Mouse (Mus musculus): ENCODE results near the gene Ppip5k1.
A peak's percentile ranks its signal among the peaks of the same experiment; 100 is the strongest.

Ppip5k1 gene

GRCm38 (mm10) chr2:121297701-121298100 is 57.5 kb downstream of the Ppip5k1 start:
- no peak for DNase-seq

GRCm38 (mm10) chr2:121296754-121297231 is 58.4 kb downstream of the Ppip5k1 start:
- DNase-seq: no peak

GRCm38 (mm10) chr2:121295608-121296571 is 59.3 kb downstream of the Ppip5k1 start:
- peak; percentile 74 for DNase-seq

DNA sequence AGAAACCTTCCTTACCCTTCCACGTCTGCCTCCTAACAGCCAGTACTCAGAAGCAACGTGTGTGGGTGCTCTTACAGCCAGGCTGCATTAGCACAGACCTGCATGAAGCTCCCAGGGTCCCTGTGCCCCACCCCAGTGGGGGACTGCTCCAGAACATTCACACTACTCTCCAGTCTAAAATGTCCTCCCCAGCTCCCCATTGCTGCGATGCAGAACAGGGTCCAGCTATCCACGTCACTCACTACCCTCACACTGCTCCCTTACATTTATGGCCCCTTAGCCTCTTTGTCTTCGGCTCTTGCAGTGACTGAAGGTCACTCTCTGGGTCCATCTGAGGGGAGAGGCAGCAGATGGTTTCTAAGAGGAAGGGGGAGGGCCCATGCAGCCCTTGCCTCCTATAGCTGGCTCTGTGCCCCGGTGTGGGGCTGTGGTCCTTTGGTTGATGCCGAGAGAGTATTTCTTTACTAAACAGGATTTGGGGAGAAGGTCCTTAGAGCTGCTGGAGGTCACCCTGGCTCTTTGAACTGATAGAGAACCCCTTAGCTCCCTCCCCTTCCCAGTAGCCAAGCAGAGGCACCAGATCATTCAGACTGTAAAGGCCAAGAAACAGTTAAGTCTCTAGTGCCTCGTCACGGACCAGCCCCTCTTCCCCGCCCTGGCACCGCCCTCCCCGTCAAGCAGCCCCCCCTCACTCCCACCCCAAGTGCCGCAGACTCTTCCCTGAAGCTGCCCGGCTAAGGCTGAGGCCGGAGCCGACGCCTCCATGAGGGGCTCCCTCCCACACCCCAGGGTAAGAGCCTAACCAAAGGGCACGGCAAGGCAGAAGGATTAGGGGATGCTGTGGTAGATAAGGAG is 60.2 kb downstream of the Ppip5k1 start:
- DNase-seq: peak; percentile 80

DNA sequence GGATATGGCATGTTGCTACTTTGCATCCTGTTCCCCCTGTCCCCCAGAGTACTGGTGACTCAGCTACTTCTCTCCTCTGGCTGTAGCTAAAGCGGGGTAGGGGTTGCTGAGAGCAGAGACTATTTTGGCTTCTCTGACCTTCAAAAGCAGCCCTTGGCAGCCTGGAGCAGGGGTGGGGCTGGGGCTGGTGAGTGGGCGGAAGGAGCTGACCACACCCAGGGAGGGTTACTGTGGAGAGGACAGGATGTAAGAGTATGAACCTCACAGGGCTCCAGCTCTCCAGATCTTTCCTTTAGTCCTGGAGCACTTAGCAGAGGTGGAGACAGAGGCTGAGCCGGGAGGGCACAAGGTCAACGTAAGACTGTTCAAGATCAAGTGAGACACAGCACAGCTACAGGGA is 61.0 kb downstream of the Ppip5k1 start:
- DNase-seq: no peak

DNA sequence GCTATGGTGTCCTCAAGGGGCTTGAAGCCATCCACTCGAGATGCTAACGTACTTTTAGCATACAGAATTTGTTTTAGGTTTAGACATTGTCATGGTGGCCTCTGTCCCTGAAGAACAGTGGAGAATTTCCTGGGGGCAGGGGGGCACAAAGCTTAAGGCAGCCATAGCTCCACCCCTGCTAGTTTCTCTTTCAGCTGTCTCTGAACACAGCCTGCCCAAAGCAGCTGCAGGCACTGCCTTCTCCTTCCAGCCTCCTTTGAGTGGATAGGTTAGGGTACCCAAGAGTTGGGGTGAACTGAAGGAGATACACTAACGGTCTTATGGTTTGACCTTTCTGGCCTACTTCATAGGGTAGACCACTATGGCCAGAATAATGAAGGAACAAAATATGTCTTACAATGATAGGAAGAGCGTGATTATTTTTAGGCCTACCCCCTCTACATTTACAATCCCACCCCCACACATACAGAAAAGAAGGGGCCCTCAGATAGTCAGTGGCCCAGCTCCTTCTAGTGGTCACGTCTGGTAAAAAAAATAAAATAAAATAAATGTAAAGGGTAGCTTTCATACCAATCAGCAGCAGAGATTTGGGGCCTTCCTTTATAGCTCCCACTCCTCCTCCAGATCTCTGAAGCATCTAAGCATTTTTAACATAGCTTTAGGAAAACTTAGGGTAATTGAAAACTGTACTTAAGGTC is 62.7 kb downstream of the Ppip5k1 start:
- no peak for DNase-seq

DNA sequence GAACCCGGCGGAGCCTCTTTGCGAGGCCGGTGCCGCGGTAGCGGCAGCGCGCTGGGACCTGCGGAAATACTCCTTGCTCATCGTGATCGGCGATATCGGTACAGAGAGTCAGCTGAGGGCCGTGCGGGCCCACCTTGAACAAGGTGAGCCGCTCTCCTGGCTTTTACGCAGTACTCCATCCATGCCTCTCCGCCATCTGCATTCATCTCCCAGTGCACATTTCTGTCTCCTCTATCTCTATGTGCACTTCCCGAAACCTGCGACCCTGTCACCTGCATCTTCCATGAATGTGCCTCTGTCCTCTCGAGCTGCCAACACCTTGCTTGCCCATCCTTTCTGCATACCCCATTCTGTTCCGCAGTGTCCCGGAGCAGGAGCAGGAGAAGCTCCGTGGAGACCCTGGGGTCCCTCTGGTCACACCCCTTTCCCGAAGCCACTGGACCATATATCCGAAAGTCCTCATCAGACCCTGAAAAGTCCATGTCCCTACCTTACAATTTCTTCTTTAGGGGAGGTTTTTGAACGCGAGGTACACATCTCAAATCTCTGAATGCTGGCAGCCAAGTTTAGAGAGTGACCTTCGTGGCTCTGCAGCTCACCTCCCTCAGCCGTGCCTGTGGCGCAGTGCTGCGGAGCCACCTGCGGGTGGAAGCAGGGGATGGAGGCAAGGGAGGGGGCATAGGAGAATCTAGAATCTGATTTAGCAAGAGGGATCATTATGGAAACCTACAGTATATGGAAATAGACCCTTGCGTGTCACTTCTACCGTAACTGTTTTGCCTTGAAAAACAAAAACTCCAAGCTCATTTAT is 65.3 kb downstream of the Ppip5k1 start:
- no peak for DNase-seq

DNA sequence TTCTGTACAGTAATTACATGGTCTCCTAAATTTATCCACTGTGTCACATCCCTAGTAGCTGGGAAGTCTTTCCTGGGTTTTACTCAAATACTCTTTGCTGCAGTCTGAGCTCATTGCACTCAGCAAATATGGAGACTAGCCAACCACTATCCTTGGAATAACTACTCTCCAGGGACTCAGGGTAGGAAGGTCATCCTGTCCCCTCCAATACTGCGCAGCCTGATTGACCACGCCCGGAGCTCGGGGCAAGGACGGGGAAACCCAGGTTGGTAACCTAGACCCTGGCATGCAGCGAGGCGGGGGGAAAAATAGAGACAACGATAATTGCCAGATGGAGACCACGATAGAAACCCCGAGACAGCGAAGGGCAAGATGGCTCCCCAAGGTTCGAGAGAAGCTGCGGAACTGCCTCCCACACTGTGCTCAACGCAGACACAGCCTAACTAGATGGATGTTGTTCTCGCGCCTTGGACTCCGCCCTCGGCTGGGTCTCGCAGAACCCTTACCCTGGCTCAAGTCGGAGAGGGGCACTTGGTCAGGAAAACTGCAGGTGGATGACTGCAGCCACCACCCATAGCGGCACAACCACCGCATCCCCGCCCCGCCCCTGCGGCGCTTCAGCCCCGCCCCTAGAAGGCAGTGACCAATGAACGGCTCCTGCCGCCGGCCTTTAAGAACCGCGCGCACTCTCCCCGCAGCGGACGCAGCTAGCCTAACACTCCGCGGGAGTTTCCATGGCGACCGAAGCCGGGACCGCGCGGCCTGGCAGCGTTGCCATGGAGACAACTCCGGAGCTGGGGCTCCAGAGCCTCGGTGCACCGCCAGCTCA is 66.1 kb downstream of the Ppip5k1 start, which contains the start of gene Map1a:
Map1a (plus strand) TSS at position 700 of the 829 bp plus-strand sequence.
- DNase-seq: peak; percentile 98

DNA sequence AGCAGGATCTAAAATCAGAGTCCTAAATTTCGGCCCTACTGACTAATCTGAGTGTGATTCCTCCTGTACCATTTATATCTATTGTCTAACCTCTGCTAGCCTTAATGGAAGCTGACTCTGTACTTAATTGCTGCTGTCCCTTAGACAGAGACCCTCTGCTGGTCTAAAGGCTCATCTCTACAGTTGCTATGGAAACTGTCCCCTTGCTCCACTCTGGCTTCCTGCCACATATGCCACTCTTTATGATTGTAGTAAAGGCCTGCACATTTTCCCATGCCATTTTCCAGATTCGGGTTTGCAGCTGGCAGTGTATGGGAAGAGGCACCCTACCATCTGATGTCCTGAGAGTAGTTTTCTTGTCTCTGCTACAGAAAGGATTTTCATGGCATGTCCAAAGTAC is 67.3 kb downstream of the Ppip5k1 start:
- no peak for DNase-seq

GRCm38 (mm10) chr2:121271928-121272516 is 83.2 kb downstream of the Ppip5k1 start:
- no peak for DNase-seq

- DNase-seq: peak; percentile 93
Observed at GRCm38 (mm10) chr2:121271236-121271927, 83.8 kb downstream of the Ppip5k1 start, which contains the start of gene Trp53bp1. Gene Trp53bp1, minus strand, starts transcription at chr2:121271407.

GRCm38 (mm10) chr2:121270521-121271235 is 84.5 kb downstream of the Ppip5k1 start:
- DNase-seq: no peak

DNA sequence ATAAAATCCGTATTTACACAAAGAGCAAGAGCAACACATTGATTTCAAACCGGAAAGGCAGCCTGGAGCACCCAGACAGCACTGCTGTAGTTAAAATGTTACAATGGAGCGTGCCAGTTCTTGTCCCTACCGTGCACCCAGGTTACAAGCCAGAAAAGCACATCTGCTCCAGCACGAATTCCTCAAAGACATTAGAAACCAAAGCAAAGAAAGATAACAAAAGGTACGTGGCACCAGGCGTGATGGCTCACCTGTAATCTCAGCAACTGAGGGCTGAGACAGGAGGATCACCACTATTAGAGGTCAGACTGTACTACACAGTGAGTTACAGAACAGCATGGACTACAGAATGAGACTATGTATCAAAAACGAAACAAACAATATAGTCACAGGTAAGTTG is 86.8 kb downstream of the Ppip5k1 start:
- no peak for DNase-seq

All from right cerebral cortex, postnatal 14 days (tissue).